Mouse (Mus musculus): ENCODE results near the gene Pip5k1b. TPM values are rescaled to one million over a fixed set of nuclear protein-coding genes. Genes with fewer than 3 reads are reported as not detected.

Pip5k1b gene
- polyA plus RNA-seq, 1 experiment from 2014 or later, result 4.4 TPM

DNA sequence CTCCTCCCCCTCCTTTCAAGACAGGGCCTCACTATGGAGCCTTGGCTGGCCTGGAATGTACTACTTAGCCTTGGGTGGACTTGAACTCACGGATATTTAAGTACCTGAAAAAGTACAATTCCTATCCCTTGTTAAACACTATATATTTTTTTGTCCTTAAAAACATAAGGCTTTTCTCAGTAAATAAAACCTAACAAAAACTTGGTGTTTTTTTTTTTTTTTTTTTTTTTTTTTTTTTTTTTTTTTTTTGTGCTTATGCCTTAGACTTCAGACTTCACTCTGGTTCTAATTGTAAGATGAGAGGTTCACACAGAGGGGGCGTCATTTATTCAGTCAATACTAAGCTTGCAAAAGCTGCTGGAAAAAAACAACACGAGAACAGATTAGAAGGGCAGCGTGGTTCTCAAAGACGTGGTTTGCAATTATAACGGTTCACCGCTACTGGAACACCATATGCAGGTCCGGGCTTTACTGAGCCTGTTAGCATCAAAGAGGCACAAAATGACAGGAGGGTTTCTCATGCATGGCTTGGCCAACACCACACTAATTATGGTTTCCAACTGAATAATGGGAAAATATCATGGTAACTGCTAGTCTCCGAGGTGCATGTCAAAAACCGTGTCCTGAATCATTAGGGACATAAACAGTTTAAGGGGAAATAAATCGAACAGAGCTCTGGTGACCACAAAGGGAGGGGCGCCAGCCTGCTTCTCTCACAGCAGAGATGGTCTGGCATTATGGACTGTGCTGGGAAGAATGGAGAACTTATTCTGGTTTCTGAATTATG lies 242.9 kb downstream of the Pip5k1b start:
- ATAC-seq, result no peak
- 82% methylated on average over 12 of the region's 12 CpGs for WGBS (ENCODE audit: insufficient replicate concordance)
- H3K9me3 ChIP-seq (ENCODE audit: low read length), result no peaks in the 10 kb centered on the region

GRCm38 (mm10) chr19:24312046-24312445 lies 243.6 kb downstream of the Pip5k1b start:
- Histone ChIP-seq H3K27me3 (ENCODE audit: insufficient read depth, low read length) (no peaks in the 10 kb centered on the region), H3K9ac (replicated peaks) (no peak overlapping the region), H3K4me2 (ENCODE audit: low read depth, low read length) (no peak overlapping the region), H3K4me3 (ENCODE audit: low read depth, low read length) (no peak overlapping the region), H3K4me1 (ENCODE audit: insufficient read depth) (no peaks in the 10 kb centered on the region), H3K36me3 (replicated peaks; ENCODE audit: insufficient read depth, low read length) (no peaks in the 10 kb centered on the region), H3K9me3 (ENCODE audit: low read length) (no peaks in the 10 kb centered on the region), H3K27ac (ENCODE audit: low read depth) (no peak overlapping the region)
- no peak for TF ChIP-seq EP300 (IDR thresholded peaks at IDR 0.05; ENCODE audit: low read depth)
- no peak for TF ChIP-seq CTCF (IDR thresholded peaks at IDR 0.05; ENCODE audit: low read depth)
- no peak for DNase-seq
- ATAC-seq, result no peak
- WGBS (ENCODE audit: insufficient replicate concordance), result 64% methylated on average over 5 of the region's 5 CpGs

More for the DNA sequence above, 242.9 kb downstream of the Pip5k1b start:
- Histone ChIP-seq H3K27ac (ENCODE audit: low read depth) (no peak overlapping the region), H3K4me1 (ENCODE audit: insufficient read depth) (no peaks in the 10 kb centered on the region), H3K9ac (replicated peaks) (no peak overlapping the region), H3K4me2 (ENCODE audit: low read depth, low read length) (no peak overlapping the region), H3K36me3 (replicated peaks; ENCODE audit: insufficient read depth, low read length) (no peaks in the 10 kb centered on the region), H3K4me3 (ENCODE audit: low read depth, low read length) (no peak overlapping the region), H3K27me3 (ENCODE audit: insufficient read depth, low read length) (no peaks in the 10 kb centered on the region)
- TF ChIP-seq EP300 (IDR thresholded peaks at IDR 0.05; ENCODE audit: low read depth) (no peak), CTCF (IDR thresholded peaks at IDR 0.05; ENCODE audit: low read depth) (no peak)
- no peak for DNase-seq

GRCm38 (mm10) chr19:24308305-24308705 lies 247.4 kb downstream of the Pip5k1b start:
- Histone ChIP-seq H3K27me3 (ENCODE audit: insufficient read depth, low read length) (no peaks in the 10 kb centered on the region), H3K4me1 (ENCODE audit: insufficient read depth) (no peaks in the 10 kb centered on the region), H3K4me3 (ENCODE audit: low read depth, low read length) (no peak overlapping the region), H3K9ac (replicated peaks) (no peak overlapping the region), H3K9me3 (ENCODE audit: low read length) (no peaks in the 10 kb centered on the region), H3K36me3 (replicated peaks; ENCODE audit: insufficient read depth, low read length) (no peaks in the 10 kb centered on the region), H3K4me2 (ENCODE audit: low read depth, low read length) (no peak overlapping the region), H3K27ac (ENCODE audit: low read depth) (no peak overlapping the region)
- ATAC-seq, result no peak
- no peak for DNase-seq
- TF ChIP-seq EP300 (IDR thresholded peaks at IDR 0.05; ENCODE audit: low read depth) (no peak), CTCF (IDR thresholded peaks at IDR 0.05; ENCODE audit: low read depth) (no peak)
- WGBS (ENCODE audit: insufficient replicate concordance), result 47% methylated on average over 5 of the region's 5 CpGs

DNA sequence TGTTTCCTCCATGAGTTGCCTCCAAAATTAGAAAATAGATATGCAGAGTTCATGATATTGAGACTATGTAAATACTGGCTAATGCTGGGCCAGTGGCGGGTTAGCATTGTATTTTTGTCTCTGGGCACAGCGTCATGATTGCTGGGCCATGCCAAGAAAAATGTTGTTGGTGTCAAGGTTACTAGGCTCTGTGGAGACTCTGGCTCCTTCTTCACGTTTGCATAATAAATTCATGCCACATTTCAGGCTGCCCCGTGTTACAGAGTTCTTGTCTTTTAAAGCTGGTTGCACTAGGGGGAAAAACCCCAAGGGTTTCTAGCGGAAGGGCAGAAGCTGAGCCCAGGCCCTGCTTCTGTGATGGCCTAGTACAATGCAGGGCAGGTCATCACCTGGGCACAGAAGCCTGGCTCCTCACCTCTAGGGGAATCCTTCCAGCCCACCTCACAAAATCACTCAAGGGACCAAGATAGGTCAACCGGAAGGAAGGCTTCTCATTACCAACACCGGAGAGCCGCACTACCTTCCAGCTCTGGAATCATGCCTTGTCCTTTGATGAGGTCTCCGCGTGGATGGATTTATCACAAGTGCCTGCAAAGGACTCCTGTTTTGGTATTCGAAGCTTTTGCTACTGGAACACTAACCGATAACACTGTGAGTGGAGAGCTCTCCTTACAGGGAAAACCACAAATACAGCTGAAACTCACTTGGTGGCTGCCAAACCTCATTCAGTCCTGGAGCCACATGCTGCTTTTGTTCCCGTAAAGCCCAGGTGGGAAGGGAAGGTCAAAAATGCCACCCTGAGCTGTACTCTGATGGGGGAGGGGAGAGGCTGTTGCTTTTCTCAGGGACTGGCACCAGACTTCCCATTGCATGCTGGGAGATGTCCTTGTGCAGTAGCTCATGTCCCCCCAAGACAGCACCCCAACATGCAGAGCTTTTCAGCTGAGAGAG lies 248.1 kb downstream of the Pip5k1b start:
- Histone ChIP-seq H3K27ac (ENCODE audit: low read depth) (no peak overlapping the region), H3K4me3 (ENCODE audit: low read depth, low read length) (no peak overlapping the region), H3K4me1 (ENCODE audit: insufficient read depth) (no peaks in the 10 kb centered on the region), H3K27me3 (ENCODE audit: insufficient read depth, low read length) (no peaks in the 10 kb centered on the region), H3K9ac (replicated peaks) (no peak overlapping the region), H3K36me3 (replicated peaks; ENCODE audit: insufficient read depth, low read length) (no peaks in the 10 kb centered on the region), H3K4me2 (ENCODE audit: low read depth, low read length) (no peak overlapping the region), H3K9me3 (ENCODE audit: low read length) (no peaks in the 10 kb centered on the region)
- DNase-seq (no peak), ATAC-seq (no peak)
- WGBS (ENCODE audit: insufficient replicate concordance), result 76% methylated on average over 13 of the region's 13 CpGs
- TF ChIP-seq CTCF (IDR thresholded peaks at IDR 0.05; ENCODE audit: low read depth) (no peak), EP300 (IDR thresholded peaks at IDR 0.05; ENCODE audit: low read depth) (no peak)

DNA sequence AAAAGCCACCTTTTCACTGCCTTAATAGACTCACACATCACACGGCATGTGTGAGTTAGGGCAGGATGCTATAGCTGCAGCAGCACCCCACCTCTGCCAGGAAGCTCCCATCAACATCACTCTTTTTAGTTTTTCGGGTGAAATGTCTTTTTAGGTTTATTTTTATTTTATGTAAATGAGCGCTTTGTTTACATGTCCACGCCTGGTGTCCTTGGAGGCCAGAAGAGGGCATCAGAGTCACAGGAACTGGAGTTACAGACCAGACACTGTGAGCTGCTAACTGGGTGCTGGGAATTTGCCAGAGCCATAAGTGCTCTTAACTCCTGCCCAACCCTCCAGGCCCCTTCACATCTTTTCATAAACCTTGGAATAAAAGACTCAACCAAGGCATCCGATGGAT lies 249.3 kb downstream of the Pip5k1b start:
- TF ChIP-seq EP300 (IDR thresholded peaks at IDR 0.05; ENCODE audit: low read depth) (no peak), CTCF (IDR thresholded peaks at IDR 0.05; ENCODE audit: low read depth) (peak; percentile 3; the same call in 1 of the 2 replicates)
- ATAC-seq (no peak), DNase-seq (no peak)
- Histone ChIP-seq H3K9ac (replicated peaks) (no peak overlapping the region), H3K36me3 (replicated peaks; ENCODE audit: insufficient read depth, low read length) (no peaks in the 10 kb centered on the region), H3K9me3 (ENCODE audit: low read length) (no peaks in the 10 kb centered on the region), H3K4me3 (ENCODE audit: low read depth, low read length) (no peak overlapping the region), H3K4me2 (ENCODE audit: low read depth, low read length) (no peak overlapping the region), H3K27me3 (ENCODE audit: insufficient read depth, low read length) (no peaks in the 10 kb centered on the region), H3K4me1 (ENCODE audit: insufficient read depth) (no peaks in the 10 kb centered on the region), H3K27ac (ENCODE audit: low read depth) (no peak overlapping the region)
- whole genome bisulfite sequencing (ENCODE audit: insufficient replicate concordance), result 85% methylated on average over 5 of the region's 5 CpGs

- ATAC-seq (no peak), DNase-seq (no peak)
- Histone ChIP-seq H3K9ac (replicated peaks) (no peak overlapping the region), H3K4me3 (ENCODE audit: low read depth, low read length) (no peak overlapping the region), H3K9me3 (ENCODE audit: low read length) (no peaks in the 10 kb centered on the region), H3K4me2 (ENCODE audit: low read depth, low read length) (no peak overlapping the region), H3K36me3 (replicated peaks; ENCODE audit: insufficient read depth, low read length) (no peaks in the 10 kb centered on the region), H3K4me1 (ENCODE audit: insufficient read depth) (no peaks in the 10 kb centered on the region), H3K27ac (ENCODE audit: low read depth) (no peak overlapping the region), H3K27me3 (ENCODE audit: insufficient read depth, low read length) (no peaks in the 10 kb centered on the region)
- WGBS (ENCODE audit: insufficient replicate concordance), result 77% methylated on average over 10 of the region's 10 CpGs
- TF ChIP-seq EP300 (IDR thresholded peaks at IDR 0.05; ENCODE audit: low read depth), result no peak
- TF ChIP-seq CTCF (IDR thresholded peaks at IDR 0.05; ENCODE audit: low read depth), result no peak
Observed at GRCm38 (mm10) chr19:24302198-24302597, 253.5 kb downstream of the Pip5k1b start.
